Comparison of ENCODE assay signal across 9 mouse cellular contexts in the genomic region with DNA sequence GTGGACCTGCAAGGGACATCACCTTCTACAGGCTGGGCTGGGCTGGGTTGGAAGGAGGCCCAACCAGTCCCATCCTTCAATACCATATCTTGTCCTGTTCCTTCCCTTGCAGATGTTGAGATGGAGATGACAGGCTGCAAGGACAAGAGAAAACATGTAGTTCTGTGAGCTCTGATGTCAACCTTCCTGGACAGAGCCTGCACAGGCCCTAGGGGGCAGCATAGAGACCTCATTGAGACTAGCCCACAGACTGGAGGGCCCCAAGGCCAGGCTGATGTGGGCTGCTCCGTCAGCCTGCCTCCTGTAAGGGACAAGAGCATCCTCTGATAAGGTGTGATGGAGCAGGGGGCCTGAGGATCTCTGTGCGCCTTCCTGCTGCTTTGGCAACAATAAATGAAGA. TPM values are rescaled to one million over a fixed set of nuclear protein-coding genes. Genes with fewer than 3 reads are reported as not detected.
DNase-seq lines count a peak whose midpoint lies in the region; ATAC-seq and TF ChIP-seq lines count a peak whose summit lies in the region.
"Had no signal": no experiment of that assay in that cellular context is flagged by ENCODE, and none has a peak within 500 bp of the region (broad histone marks: within the 10 kb centered on the region; RNA-seq: fewer than 3 reads in every experiment).

No protein-coding gene starts in this region.

- peak; percentile 76 for DNase-seq in hindbrain, embryonic 11.5 days (ENCODE audit: low spot score)
- DNase-seq in adrenal gland, adult 8-10 months, result peak; percentile 28
- no peak for DNase-seq in left cerebral cortex, postnatal 4 days
- no peak for DNase-seq in frontal cortex, adult 2 months (ENCODE audit: extremely low spot score in 1 of 2, low spot score in 1 of 2)

- no peak overlapping the region for H3K4me2 ChIP-seq in hindbrain, embryonic 11.5 days (replicated peaks; ENCODE audit: low read depth, low read length)
- H3K4me2 ChIP-seq in hindbrain, embryonic 12.5 days (replicated peaks), result no peak overlapping the region
- H3K4me2 ChIP-seq in midbrain, embryonic 15.5 days, result no peak overlapping the region
- H3K4me2 ChIP-seq: limb, embryonic 12.5 days had no signal

- intact Hi-C loops in left cerebral cortex, postnatal 4 days (cut with DNase I), result loop anchor here (1.0 kb wide), 1 partner anchor 71 kb away; no protein-coding TSS in a partner anchor

- H3ac ChIP-seq in C2C12 (ENCODE audit: control insufficient read depth, insufficient read length, low read depth), result no peak overlapping the region

- no peaks in the 10 kb centered on the region for H3K27me3 ChIP-seq in hindbrain, embryonic 11.5 days (ENCODE audit: control insufficient read depth, insufficient read depth, low read length)
- no peaks in the 10 kb centered on the region for H3K27me3 ChIP-seq in hindbrain, embryonic 12.5 days
- H3K27me3 ChIP-seq in C2C12 (ENCODE audit: control insufficient read depth, insufficient read depth, insufficient read length), result no peaks in the 10 kb centered on the region
- no peaks in the 10 kb centered on the region for H3K27me3 ChIP-seq in midbrain, embryonic 15.5 days (replicated peaks)
- H3K27me3 ChIP-seq: limb, embryonic 12.5 days had no signal

- peak; percentile 49 for TF ChIP-seq CTCF in C2C12 (IDR thresholded peaks at IDR 0.05; ENCODE audit: control insufficient read depth, insufficient read depth, insufficient read length)

- peaks cover 4% of the 10 kb centered on the region for H3K79me3 ChIP-seq in C2C12 (ENCODE audit: low read depth)

- no peak overlapping the region for H3K9ac ChIP-seq in hindbrain, embryonic 11.5 days (ENCODE audit: low read depth, low read length)
- no peak overlapping the region for H3K9ac ChIP-seq in hindbrain, embryonic 12.5 days
- no peak overlapping the region for H3K9ac ChIP-seq in midbrain, embryonic 15.5 days
- H3K9ac ChIP-seq: limb, embryonic 12.5 days had no signal

- H3K27ac ChIP-seq in hindbrain, embryonic 11.5 days (ENCODE audit: low read depth, low read length), result no peak overlapping the region
- no peak overlapping the region for H3K27ac ChIP-seq in hindbrain, embryonic 12.5 days
- H3K27ac ChIP-seq in midbrain, embryonic 15.5 days, result peak overlapping the region; percentile 32; the same call in 1 of the 2 replicates
- H3K27ac ChIP-seq: limb, embryonic 12.5 days had no signal

- 41% methylated on average over 2 of the region's 2 CpGs for WGBS in hindbrain, embryonic 11.5 days
- WGBS in hindbrain, embryonic 12.5 days, result 62% methylated on average over 2 of the region's 2 CpGs
- WGBS in midbrain, embryonic 15.5 days, result 37% methylated on average over 2 of the region's 2 CpGs

- ATAC-seq in hindbrain, embryonic 11.5 days (ENCODE audit: low FRiP score), result no peak
- ATAC-seq in hindbrain, embryonic 12.5 days (ENCODE audit: low FRiP score), result no peak
- peak; percentile 34; the same call in 1 of the 2 replicates for ATAC-seq in erythroblast, adult 5-6 weeks (replicated peaks; ENCODE audit: low FRiP score, poor library complexity, severe bottlenecking)
- no peak for ATAC-seq in midbrain, embryonic 15.5 days (replicated peaks)

- H3K4me3 ChIP-seq in hindbrain, embryonic 11.5 days (ENCODE audit: low read depth, low read length), result no peak overlapping the region
- H3K4me3 ChIP-seq in hindbrain, embryonic 12.5 days, result no peak overlapping the region
- H3K4me3 ChIP-seq in C2C12 (ENCODE audit: insufficient read depth, poor library complexity, severe bottlenecking), result no peak overlapping the region
- H3K4me3 ChIP-seq in midbrain, embryonic 15.5 days, result no peak overlapping the region
- H3K4me3 ChIP-seq: limb, embryonic 12.5 days had no signal

- H3K79me2 ChIP-seq in C2C12 (ENCODE audit: control insufficient read depth, insufficient read depth), result peaks cover 12% of the 10 kb centered on the region

- peaks cover 17% of the 10 kb centered on the region for H3K36me3 ChIP-seq in hindbrain, embryonic 11.5 days (ENCODE audit: control insufficient read depth, insufficient read depth, low read length)
- H3K36me3 ChIP-seq in hindbrain, embryonic 12.5 days, result peaks cover 27% of the 10 kb centered on the region
- H3K36me3 ChIP-seq in C2C12 (ENCODE audit: control insufficient read depth, insufficient read depth), result peaks cover 26% of the 10 kb centered on the region
- peaks cover 21% of the 10 kb centered on the region for H3K36me3 ChIP-seq in midbrain, embryonic 15.5 days (replicated peaks)

- peaks cover 9% of the 10 kb centered on the region; the same call in 1 of the 2 replicates for H3K4me1 ChIP-seq in hindbrain, embryonic 11.5 days (replicated peaks; ENCODE audit: control insufficient read depth, insufficient read depth, low read length)
- H3K4me1 ChIP-seq in hindbrain, embryonic 12.5 days, result peaks cover 39% of the 10 kb centered on the region
- peaks cover 38% of the 10 kb centered on the region for H3K4me1 ChIP-seq in midbrain, embryonic 15.5 days

- no peaks in the 10 kb centered on the region for H3K9me3 ChIP-seq in hindbrain, embryonic 11.5 days (ENCODE audit: control insufficient read depth, low read length)
- H3K9me3 ChIP-seq in hindbrain, embryonic 12.5 days (replicated peaks), result no peaks in the 10 kb centered on the region
- H3K9me3 ChIP-seq in midbrain, embryonic 15.5 days, result no peaks in the 10 kb centered on the region
- H3K9me3 ChIP-seq: limb, embryonic 12.5 days had no signal

TF ChIP-seq in C2C12, 6 proteins besides CTCF, POLR2A, EP300 and RAD21 (continues in another document):
- TF ChIP-seq USF1 (IDR thresholded peaks at IDR 0.05; ENCODE audit: low read depth), result no peak
- no peak for TF ChIP-seq MYOD1 (IDR thresholded peaks at IDR 0.05; ENCODE audit: control insufficient read depth, insufficient read length, low read depth)
- TF ChIP-seq MAX (IDR thresholded peaks at IDR 0.05), result no peak

RNA-seq across cellular contexts. Expression of a gene that starts 2.0 kb away (rescaled TPM):
- polyA plus RNA-seq in hindbrain, embryonic 11.5 days (2014; fragmentation: Nextera tagmentation; extraction: Ambion mirVana), result 7.6 and 9.4 TPM in 2 replicates
- 12.0 and 13.3 TPM in 2 replicates for polyA plus RNA-seq in hindbrain, embryonic 12.5 days (2016; fragmentation: Nextera tagmentation; extraction: Ambion mirVana)
- polyA plus RNA-seq in C2C12 (2012; fragmentation: generic; extraction: Trizol), result 33.4 TPM
- total RNA-seq in adrenal gland, adult 8-10 months (2022), result 10 to 100 TPM; 18.1 to 22.1 (median 21.7) TPM
- 7.5 TPM in 1 of 2 replicates, not detected in the other for total RNA-seq in erythroblast, adult 5-6 weeks (2015; ENCODE audit: low replicate concordance)
- 5.9 TPM in 1 of 2 replicates, not detected in the other for total RNA-seq in erythroblast, adult 5-6 weeks (2017; ENCODE audit: low replicate concordance)
- 13.3 and 14.7 TPM in 2 replicates for polyA plus RNA-seq in midbrain, embryonic 15.5 days (2015; fragmentation: Nextera tagmentation; extraction: Ambion mirVana)
- total RNA-seq in left cerebral cortex, postnatal 4 days (2021), result 1 to 10 TPM; 6.0 to 6.1 TPM
- polyA plus RNA-seq in frontal cortex, adult 2 months (2012; rRNA removed), result 14.3 and 15.8 TPM in 2 replicates

RNA-seq across cellular contexts. Expression of a gene that starts 4.6 kb away (rescaled TPM):
- 24.8 and 34.2 TPM in 2 replicates for polyA plus RNA-seq in hindbrain, embryonic 11.5 days (2014; fragmentation: Nextera tagmentation; extraction: Ambion mirVana)
- 49.3 and 50.5 TPM in 2 replicates for polyA plus RNA-seq in hindbrain, embryonic 12.5 days (2016; fragmentation: Nextera tagmentation; extraction: Ambion mirVana)
- polyA plus RNA-seq in C2C12 (2012; fragmentation: generic; extraction: Trizol), result 3.2 TPM
- 1 to 10 TPM; 2.4 to 5.2 (median 3.3) TPM for total RNA-seq in adrenal gland, adult 8-10 months (2022)
- not detected in 2 replicates for total RNA-seq in erythroblast, adult 5-6 weeks (2015; ENCODE audit: low replicate concordance)
- not detected in 2 replicates for total RNA-seq in erythroblast, adult 5-6 weeks (2017; ENCODE audit: low replicate concordance)
- polyA plus RNA-seq in midbrain, embryonic 15.5 days (2015; fragmentation: Nextera tagmentation; extraction: Ambion mirVana), result 53.4 and 54.6 TPM in 2 replicates
- total RNA-seq in left cerebral cortex, postnatal 4 days (2021), result 10 to 100 TPM; 25.5 to 28.6 TPM
- polyA plus RNA-seq in frontal cortex, adult 2 months (2012; rRNA removed), result 8.2 and 10.2 TPM in 2 replicates

RNA-seq across cellular contexts. Expression of a gene that starts 8.9 kb away (rescaled TPM):
- polyA plus RNA-seq in hindbrain, embryonic 11.5 days (2014; fragmentation: Nextera tagmentation; extraction: Ambion mirVana), result 83.4 and 90.4 TPM in 2 replicates
- 235 and 271 TPM in 2 replicates for polyA plus RNA-seq in hindbrain, embryonic 12.5 days (2016; fragmentation: Nextera tagmentation; extraction: Ambion mirVana)
- polyA plus RNA-seq in C2C12 (2012; fragmentation: generic; extraction: Trizol), result 30.9 TPM
- 100 to 1,000 TPM in 3 of 4 experiments, 10 to 100 TPM in 1; 44.2 to 234 (median 162) TPM for total RNA-seq in adrenal gland, adult 8-10 months (2022)
- total RNA-seq in erythroblast, adult 5-6 weeks (2015; ENCODE audit: low replicate concordance), result 3.6 and 3.7 TPM in 2 replicates
- 14.6 and 16.3 TPM in 2 replicates for total RNA-seq in erythroblast, adult 5-6 weeks (2017; ENCODE audit: low replicate concordance)
- polyA plus RNA-seq in midbrain, embryonic 15.5 days (2015; fragmentation: Nextera tagmentation; extraction: Ambion mirVana), result 364 and 392 TPM in 2 replicates
- total RNA-seq in left cerebral cortex, postnatal 4 days (2021), result 100 to 1,000 TPM; 211 to 228 TPM
- 212 and 226 TPM in 2 replicates for polyA plus RNA-seq in frontal cortex, adult 2 months (2012; rRNA removed)

RNA-seq across cellular contexts. Expression of a gene that starts 26.6 kb away (rescaled TPM):
- 66.7 and 67.1 TPM in 2 replicates for polyA plus RNA-seq in hindbrain, embryonic 11.5 days (2014; fragmentation: Nextera tagmentation; extraction: Ambion mirVana)
- 42.1 and 54.5 TPM in 2 replicates for polyA plus RNA-seq in hindbrain, embryonic 12.5 days (2016; fragmentation: Nextera tagmentation; extraction: Ambion mirVana)
- 77.5 TPM for polyA plus RNA-seq in C2C12 (2012; fragmentation: generic; extraction: Trizol)
- 100 to 1,000 TPM in 1 of 4 experiments, 10 to 100 TPM in 3; 56.4 to 145 (median 90.1) TPM for total RNA-seq in adrenal gland, adult 8-10 months (2022)
- total RNA-seq in erythroblast, adult 5-6 weeks (2015; ENCODE audit: low replicate concordance), result 5.0 and 7.7 TPM in 2 replicates
- total RNA-seq in erythroblast, adult 5-6 weeks (2017; ENCODE audit: low replicate concordance), result 3.9 and 7.4 TPM in 2 replicates
- polyA plus RNA-seq in midbrain, embryonic 15.5 days (2015; fragmentation: Nextera tagmentation; extraction: Ambion mirVana), result 29.5 and 29.9 TPM in 2 replicates
- 100 to 1,000 TPM; 158 to 163 TPM for total RNA-seq in left cerebral cortex, postnatal 4 days (2021)
- 36.5 and 43.7 TPM in 2 replicates for polyA plus RNA-seq in frontal cortex, adult 2 months (2012; rRNA removed)

RNA-seq across cellular contexts. Expression of a gene that starts 34.1 kb away (rescaled TPM):
- polyA plus RNA-seq in hindbrain, embryonic 11.5 days (2014; fragmentation: Nextera tagmentation; extraction: Ambion mirVana), result 15.1 and 16.7 TPM in 2 replicates
- polyA plus RNA-seq in hindbrain, embryonic 12.5 days (2016; fragmentation: Nextera tagmentation; extraction: Ambion mirVana), result 18.4 and 22.3 TPM in 2 replicates
- 12.1 TPM for polyA plus RNA-seq in C2C12 (2012; fragmentation: generic; extraction: Trizol)
- 10 to 100 TPM; 58.4 to 92.4 (median 81.9) TPM for total RNA-seq in adrenal gland, adult 8-10 months (2022)
- total RNA-seq in erythroblast, adult 5-6 weeks (2015; ENCODE audit: low replicate concordance), result not detected in 2 replicates
- total RNA-seq in erythroblast, adult 5-6 weeks (2017; ENCODE audit: low replicate concordance), result not detected in 2 replicates
- polyA plus RNA-seq in midbrain, embryonic 15.5 days (2015; fragmentation: Nextera tagmentation; extraction: Ambion mirVana), result 65.7 and 66.9 TPM in 2 replicates
- total RNA-seq in left cerebral cortex, postnatal 4 days (2021), result 100 to 1,000 TPM; 299 to 316 TPM
- 252 and 288 TPM in 2 replicates for polyA plus RNA-seq in frontal cortex, adult 2 months (2012; rRNA removed)

Comparison
In these comparisons a context has a peak if more than half of its experiments do, and no peak if none do; other contexts are left out.
1. DNase-seq: peak in hindbrain, embryonic 11.5 days (single experiment) and adrenal gland, adult 8-10 months (single experiment); none in left cerebral cortex, postnatal 4 days (single experiment) and frontal cortex, adult 2 months (0 of 2).